Mouse (Mus musculus): ENCODE measurements around the gene Amz1. TPM values are rescaled to one million over a fixed set of nuclear protein-coding genes. Genes with fewer than 3 reads are reported as not detected.

Amz1 gene
- polyA plus RNA-seq, 1 experiment from 2014 or later = 3.3 TPM

GRCm38 (mm10) chr5:140781122-140781521, 57.2 kb downstream of the Amz1 start:
- 85% methylated on average over 5 of the region's 5 CpGs for WGBS

GRCm38 (mm10) chr5:140781886-140782572, 58.1 kb downstream of the Amz1 start:
- Histone ChIP-seq H3K9ac (replicated peaks; ENCODE audit: low read depth) (no peak overlapping the region), H3K36me3 (ENCODE audit: insufficient read depth, low read length) (peaks cover 30% of the 10 kb centered on the region), H3K4me1 (ENCODE audit: insufficient read depth, low read depth, low read length) (0 out of 2 replicates have a peak, but pooled peaks cover 3% of the 10 kb centered on the region), H3K27me3 (replicated peaks; ENCODE audit: insufficient read depth, low read length) (no peaks in the 10 kb centered on the region), H3K9me3 (ENCODE audit: low read length) (no peaks in the 10 kb centered on the region), H3K4me2 (replicated peaks; ENCODE audit: low read depth, low read length) (no peak overlapping the region), H3K27ac (ENCODE audit: low read length) (no peak overlapping the region), H3K4me3 (ENCODE audit: low read depth, low read length) (no peak overlapping the region)
- DNase-seq (ENCODE audit: low spot score) (no peak), ATAC-seq (no peak)
- 85% methylated on average over 8 of the region's 8 CpGs for WGBS
- TF ChIP-seq CTCF (IDR thresholded peaks at IDR 0.05) (no peak), EP300 (IDR thresholded peaks at IDR 0.05) (no peak)

More at GRCm38 (mm10) chr5:140781122-140781521, 57.2 kb downstream of the Amz1 start:
- TF ChIP-seq EP300 (IDR thresholded peaks at IDR 0.05) (no peak), CTCF (IDR thresholded peaks at IDR 0.05) (no peak)
- no peak overlapping the region for H3K4me3 ChIP-seq (ENCODE audit: low read depth, low read length)
- H3K4me2 ChIP-seq (replicated peaks; ENCODE audit: low read depth, low read length) = no peak overlapping the region
- ATAC-seq (no peak), DNase-seq (ENCODE audit: low spot score) (no peak)
- H3K36me3 ChIP-seq (ENCODE audit: insufficient read depth, low read length) = peaks cover 30% of the 10 kb centered on the region
- no peak overlapping the region for H3K27ac ChIP-seq (ENCODE audit: low read length)
- H3K27me3 ChIP-seq (replicated peaks; ENCODE audit: insufficient read depth, low read length) = no peaks in the 10 kb centered on the region
- no peaks in the 10 kb centered on the region for H3K4me1 ChIP-seq (ENCODE audit: insufficient read depth, low read depth, low read length)
- H3K9ac ChIP-seq (replicated peaks; ENCODE audit: low read depth) = no peak overlapping the region
- H3K9me3 ChIP-seq (ENCODE audit: low read length) = no peaks in the 10 kb centered on the region

- H3K36me3 ChIP-seq (ENCODE audit: insufficient read depth, low read length) = peaks cover 30% of the 10 kb centered on the region
- no peak overlapping the region for H3K9ac ChIP-seq (replicated peaks; ENCODE audit: low read depth)
- peaks cover 4% of the 10 kb centered on the region; the same call in 1 of the 2 replicates for H3K4me1 ChIP-seq (ENCODE audit: insufficient read depth, low read depth, low read length)
- no peaks in the 10 kb centered on the region for H3K27me3 ChIP-seq (replicated peaks; ENCODE audit: insufficient read depth, low read length)
- H3K4me3 ChIP-seq (ENCODE audit: low read depth, low read length) = no peak overlapping the region
- H3K27ac ChIP-seq (ENCODE audit: low read length) = no peak overlapping the region
- TF ChIP-seq EP300 (IDR thresholded peaks at IDR 0.05) = no peak
- TF ChIP-seq CTCF (IDR thresholded peaks at IDR 0.05) = peak; percentile 38; the same call in 1 of the 2 replicates
- WGBS = 90% methylated on average over 4 of the region's 4 CpGs
- DNase-seq (ENCODE audit: low spot score) = no peak
- H3K4me2 ChIP-seq (replicated peaks; ENCODE audit: low read depth, low read length) = no peak overlapping the region
- H3K9me3 ChIP-seq (ENCODE audit: low read length) = no peaks in the 10 kb centered on the region
- no peak for ATAC-seq
Observed at GRCm38 (mm10) chr5:140783577-140783976, 59.6 kb downstream of the Amz1 start.

- Histone ChIP-seq H3K9me3 (ENCODE audit: low read length) (no peaks in the 10 kb centered on the region), H3K4me1 (ENCODE audit: insufficient read depth, low read depth, low read length) (peaks cover 8% of the 10 kb centered on the region; the same call in 1 of the 2 replicates), H3K4me3 (ENCODE audit: low read depth, low read length) (no peak overlapping the region), H3K36me3 (ENCODE audit: insufficient read depth, low read length) (peaks cover 30% of the 10 kb centered on the region), H3K27me3 (replicated peaks; ENCODE audit: insufficient read depth, low read length) (no peaks in the 10 kb centered on the region), H3K4me2 (replicated peaks; ENCODE audit: low read depth, low read length) (no peak overlapping the region), H3K27ac (ENCODE audit: low read length) (no peak overlapping the region), H3K9ac (replicated peaks; ENCODE audit: low read depth) (no peak overlapping the region)
- no peak for ATAC-seq
- TF ChIP-seq EP300 (IDR thresholded peaks at IDR 0.05) = no peak
- TF ChIP-seq CTCF (IDR thresholded peaks at IDR 0.05) = no peak
- WGBS = 74% methylated on average over 6 of the region's 6 CpGs
- DNase-seq (ENCODE audit: low spot score) = no peak
Observed at GRCm38 (mm10) chr5:140784288-140784687, 60.4 kb downstream of the Amz1 start.

GRCm38 (mm10) chr5:140785240-140785872, 61.4 kb downstream of the Amz1 start:
- H3K4me1 ChIP-seq (ENCODE audit: insufficient read depth, low read depth, low read length) = peaks cover 8% of the 10 kb centered on the region; the same call in 1 of the 2 replicates
- H3K27me3 ChIP-seq (replicated peaks; ENCODE audit: insufficient read depth, low read length) = no peaks in the 10 kb centered on the region
- no peak overlapping the region for H3K9ac ChIP-seq (replicated peaks; ENCODE audit: low read depth)
- ATAC-seq (no peak), DNase-seq (ENCODE audit: low spot score) (no peak)
- no peak for TF ChIP-seq EP300 (IDR thresholded peaks at IDR 0.05)
- TF ChIP-seq CTCF (IDR thresholded peaks at IDR 0.05) = no peak
- peaks cover 26% of the 10 kb centered on the region for H3K36me3 ChIP-seq (ENCODE audit: insufficient read depth, low read length)
- no peak overlapping the region for H3K4me2 ChIP-seq (replicated peaks; ENCODE audit: low read depth, low read length)
- 62% methylated on average over 13 of the region's 13 CpGs for WGBS
- H3K27ac ChIP-seq (ENCODE audit: low read length) = no peak overlapping the region
- no peaks in the 10 kb centered on the region for H3K9me3 ChIP-seq (ENCODE audit: low read length)
- H3K4me3 ChIP-seq (ENCODE audit: low read depth, low read length) = no peak overlapping the region

- H3K4me1 ChIP-seq (ENCODE audit: insufficient read depth, low read depth, low read length) = peaks cover 38% of the 10 kb centered on the region
- no peak overlapping the region for H3K4me2 ChIP-seq (replicated peaks; ENCODE audit: low read depth, low read length)
- ATAC-seq (no peak), DNase-seq (ENCODE audit: low spot score) (no peak)
- TF ChIP-seq CTCF (IDR thresholded peaks at IDR 0.05) (no peak), EP300 (IDR thresholded peaks at IDR 0.05) (no peak)
- H3K9me3 ChIP-seq (ENCODE audit: low read length) = no peaks in the 10 kb centered on the region
- no peak overlapping the region for H3K27ac ChIP-seq (ENCODE audit: low read length)
- H3K36me3 ChIP-seq (ENCODE audit: insufficient read depth, low read length) = 0 out of 2 replicates have a peak, but pooled peaks cover 3% of the 10 kb centered on the region
- H3K4me3 ChIP-seq (ENCODE audit: low read depth, low read length) = no peak overlapping the region; the same call in 1 of the 2 replicates
- no peak overlapping the region for H3K9ac ChIP-seq (replicated peaks; ENCODE audit: low read depth)
- H3K27me3 ChIP-seq (replicated peaks; ENCODE audit: insufficient read depth, low read length) = no peaks in the 10 kb centered on the region
Observed at GRCm38 (mm10) chr5:140789561-140789960, 65.6 kb downstream of the Amz1 start.

Measured in lung, postnatal 0 days (tissue).